Mouse (Mus musculus) embryonic facial prominence, embryonic 14.5 days (tissue): Measurements from ENCODE around the gene Hnrnpdl. TPM values are rescaled to one million over a fixed set of nuclear protein-coding genes. Genes with fewer than 3 reads are reported as not detected.

Experiments
- ATAC-seq: fragments of 200-750 bp; cut with Nextera tagmentation; 2 replicates; pipeline ENCODE4 v1.8.0; 2017; ENCODE audit warnings: low read depth, moderate number of reproducible peaks, moderate TSS enrichment
- DNase-seq: peaks from one replicate; pipeline ENCODE4 v3.0.0-alpha.2; 2015; ENCODE audit warnings: low spot score
- H3K27ac ChIP-seq: fragments of 300-500 bp; sonication (generic); replicated peaks from 2 replicates; pipeline ENCODE4 v1.5.1; 2014; ENCODE audit warnings: low read depth, mild to moderate bottlenecking, low read length, moderate library complexity
- H3K27me3 ChIP-seq: fragments of 300-500 bp; sonication (generic); replicated peaks from 2 replicates; pipeline ENCODE4 v1.6.1; 2014; ENCODE audit warnings: low read length; ENCODE audit not compliant: control insufficient read depth, insufficient read depth
- H3K36me3 ChIP-seq: fragments of 300-500 bp; sonication (generic); 2 replicates; pipeline ENCODE4 v1.6.1; 2014; ENCODE audit warnings: low read length, mixed read lengths; ENCODE audit not compliant: control insufficient read depth, insufficient read depth
- H3K4me1 ChIP-seq: fragments of 300-500 bp; sonication (generic); 2 replicates; pipeline ENCODE4 v1.6.1; 2014; ENCODE audit warnings: antibody characterized with exemption, low read length; ENCODE audit not compliant: control insufficient read depth, insufficient read depth
- H3K4me2 ChIP-seq: fragments of 300-500 bp; sonication (generic); 2 replicates; pipeline ENCODE4 v1.6.1; 2014; ENCODE audit warnings: low read depth, mild to moderate bottlenecking, low read length, moderate library complexity, mixed read lengths
- H3K4me3 ChIP-seq: fragments of 300-500 bp; sonication (generic); 2 replicates; pipeline ENCODE4 v1.5.1; 2014; ENCODE audit warnings: low read depth, mild to moderate bottlenecking, low read length
- H3K9ac ChIP-seq: fragments of 300-500 bp; sonication (generic); 2 replicates; pipeline ENCODE4 v1.6.1; 2014; ENCODE audit warnings: low read depth, mild to moderate bottlenecking, low read length, moderate library complexity, mixed read lengths
- H3K9me3 ChIP-seq: fragments of 300-500 bp; sonication (generic); 2 replicates; pipeline ENCODE4 v1.6.1; 2016; ENCODE audit warnings: low read length; ENCODE audit not compliant: control insufficient read depth
- WGBS: fragments of 180-500 bp; shearing (Covaris S2); extraction: QIAGEN DNeasy Blood & Tissue Kit; methylation state at CpG from one replicate; pipeline ENCODE4 v1.1.7; 2014; 5-methylcytosine and 5-hydroxymethylcytosine counted together
- polyA plus RNA-seq: library from polyadenylated mRNA; unstranded; fragments of >200 nt; fragmentation: Nextera tagmentation; extraction: Ambion mirVana; gene quantifications from 2 replicates; pipeline ENCODE4 v1.2.1, GENCODE M21; 2014

The Hnrnpdl gene
- polyA plus RNA-seq, 1 experiment from 2014 or later: 148 TPM

- no peaks in the 10 kb centered on the region for H3K36me3 ChIP-seq
Observed at GRCm38 (mm10) chr5:100006324-100007039, 33.0 kb downstream of the Hnrnpdl start.

GRCm38 (mm10) chr5:100005896-100006295 lies 33.6 kb downstream of the Hnrnpdl start:
- Histone ChIP-seq H3K27ac (no peak overlapping the region), H3K36me3 (no peaks in the 10 kb centered on the region), H3K4me2 (no peak overlapping the region), H3K9me3 (no peaks in the 10 kb centered on the region), H3K4me3 (no peak overlapping the region), H3K4me1 (no peaks in the 10 kb centered on the region), H3K9ac (no peak overlapping the region), H3K27me3 (no peaks in the 10 kb centered on the region)
- 73% methylated on average over 6 of the region's 6 CpGs for WGBS
- ATAC-seq: no peak
- DNase-seq: no peak

More at GRCm38 (mm10) chr5:100006324-100007039, 33.0 kb downstream of the Hnrnpdl start:
- Histone ChIP-seq H3K4me2 (no peak overlapping the region), H3K4me3 (no peak overlapping the region), H3K27me3 (no peaks in the 10 kb centered on the region), H3K4me1 (no peaks in the 10 kb centered on the region), H3K9me3 (no peaks in the 10 kb centered on the region), H3K27ac (no peak overlapping the region), H3K9ac (no peak overlapping the region)
- WGBS: 85% methylated on average over 4 of the region's 4 CpGs
- no peak for ATAC-seq
- no peak for DNase-seq

GRCm38 (mm10) chr5:100005431-100005830 lies 34.0 kb downstream of the Hnrnpdl start:
- Histone ChIP-seq H3K27ac (no peak overlapping the region), H3K36me3 (no peaks in the 10 kb centered on the region), H3K27me3 (no peaks in the 10 kb centered on the region), H3K9ac (no peak overlapping the region), H3K4me2 (no peak overlapping the region), H3K4me3 (no peak overlapping the region), H3K4me1 (no peaks in the 10 kb centered on the region), H3K9me3 (no peaks in the 10 kb centered on the region)
- 75% methylated on average over 3 of the region's 3 CpGs for WGBS
- ATAC-seq (no peak), DNase-seq (no peak)

GRCm38 (mm10) chr5:100003895-100004294 lies 35.6 kb downstream of the Hnrnpdl start:
- no peak for DNase-seq
- 82% methylated on average over 4 of the region's 4 CpGs for WGBS
- Histone ChIP-seq H3K36me3 (no peaks in the 10 kb centered on the region), H3K27ac (no peak overlapping the region), H3K9ac (no peak overlapping the region), H3K9me3 (no peaks in the 10 kb centered on the region), H3K4me3 (no peak overlapping the region), H3K4me2 (no peak overlapping the region), H3K4me1 (no peaks in the 10 kb centered on the region), H3K27me3 (no peaks in the 10 kb centered on the region)
- no peak for ATAC-seq

GRCm38 (mm10) chr5:100000500-100000899 lies 39.0 kb downstream of the Hnrnpdl start:
- no peak overlapping the region for H3K9ac ChIP-seq
- no peak overlapping the region for H3K4me3 ChIP-seq
- 33% methylated on average over 3 of the region's 8 CpGs for WGBS
- H3K27ac ChIP-seq: no peak overlapping the region
- ATAC-seq: no peak
- H3K36me3 ChIP-seq: no peaks in the 10 kb centered on the region
- H3K4me1 ChIP-seq: no peaks in the 10 kb centered on the region
- no peaks in the 10 kb centered on the region for H3K9me3 ChIP-seq
- H3K4me2 ChIP-seq: no peak overlapping the region
- DNase-seq: no peak
- no peaks in the 10 kb centered on the region for H3K27me3 ChIP-seq

- WGBS: 81% methylated on average over 7 of the region's 7 CpGs
- H3K4me2 ChIP-seq: no peak overlapping the region
- H3K4me3 ChIP-seq: no peak overlapping the region
- H3K36me3 ChIP-seq: no peaks in the 10 kb centered on the region
- DNase-seq: no peak
- no peaks in the 10 kb centered on the region for H3K4me1 ChIP-seq
- no peaks in the 10 kb centered on the region for H3K9me3 ChIP-seq
- H3K27ac ChIP-seq: no peak overlapping the region
- no peaks in the 10 kb centered on the region for H3K27me3 ChIP-seq
- ATAC-seq: no peak
- no peak overlapping the region for H3K9ac ChIP-seq
Observed at GRCm38 (mm10) chr5:100000048-100000447, 39.4 kb downstream of the Hnrnpdl start.

GRCm38 (mm10) chr5:99994680-99995079 lies 44.8 kb downstream of the Hnrnpdl start:
- Histone ChIP-seq H3K4me2 (no peak overlapping the region), H3K9ac (no peak overlapping the region), H3K27ac (no peak overlapping the region), H3K9me3 (no peaks in the 10 kb centered on the region), H3K36me3 (no peaks in the 10 kb centered on the region), H3K4me3 (no peak overlapping the region), H3K27me3 (no peaks in the 10 kb centered on the region), H3K4me1 (no peaks in the 10 kb centered on the region)
- DNase-seq: no peak
- ATAC-seq: no peak
- 89% methylated on average over 3 of the region's 3 CpGs for WGBS

GRCm38 (mm10) chr5:99994166-99994565 lies 45.3 kb downstream of the Hnrnpdl start:
- Histone ChIP-seq H3K9me3 (no peaks in the 10 kb centered on the region), H3K27ac (no peak overlapping the region), H3K4me1 (no peaks in the 10 kb centered on the region), H3K4me3 (no peak overlapping the region), H3K9ac (no peak overlapping the region), H3K36me3 (no peaks in the 10 kb centered on the region), H3K4me2 (no peak overlapping the region), H3K27me3 (no peaks in the 10 kb centered on the region)
- DNase-seq: no peak
- no peak for ATAC-seq
- 69% methylated on average over 3 of the region's 3 CpGs for WGBS
